42 mouse cellular contexts compared by ENCODE assay signal in the genomic region with DNA sequence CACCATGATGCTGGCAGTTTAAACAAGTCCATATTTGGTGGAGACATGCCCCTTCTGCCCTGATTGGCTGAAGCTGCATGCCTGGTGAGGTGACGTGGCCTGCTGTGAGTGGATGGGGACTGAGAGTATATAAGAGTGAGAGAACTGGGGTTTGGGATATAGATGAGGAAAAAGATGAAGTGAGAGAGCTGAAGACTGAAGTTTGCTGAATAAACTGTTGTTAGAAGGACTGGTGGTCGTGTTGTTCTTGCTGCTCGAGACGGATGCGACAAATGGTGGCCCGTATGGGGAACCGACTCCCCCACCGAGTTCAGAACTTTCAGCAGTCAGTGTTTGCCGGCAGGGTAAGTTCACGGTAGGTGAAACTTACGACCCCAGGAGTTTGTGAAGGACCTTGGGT. TPM values are rescaled to one million over a fixed set of nuclear protein-coding genes. Genes with fewer than 3 reads are reported as not detected.
"Had no signal": no experiment of that assay in that cellular context is flagged by ENCODE, and none has a peak within 500 bp of the region (broad histone marks: within the 10 kb centered on the region; RNA-seq: fewer than 3 reads in every experiment).

No protein-coding gene starts in this region.

RNA-seq across cellular contexts. Expression of a gene that starts 48.6 kb away (rescaled TPM):
- total RNA-seq: heart, postnatal 10 days; heart, postnatal 14 days; heart, postnatal 25 days; heart, postnatal 36 days; heart, postnatal 4 days; hematopoietic stem cell, adult 5-6 weeks; hindbrain, postnatal 0 days; layer of hippocampus, adult 18-20 months; layer of hippocampus, adult 2 months; layer of hippocampus, adult 8-10 months; layer of hippocampus, postnatal 10 days; layer of hippocampus, postnatal 14 days; layer of hippocampus, postnatal 25 days; layer of hippocampus, postnatal 36 days; left cerebral cortex, adult 18-20 months; left cerebral cortex, adult 2 months had no signal
- polyA plus RNA-seq: heart, embryonic 10.5 days; heart, embryonic 11.5 days; heart, embryonic 12.5 days; heart, embryonic 13.5 days; heart, embryonic 14.5 days; heart, embryonic 15.5 days; heart, embryonic 16.5 days; heart, postnatal 0 days; hindbrain, embryonic 10.5 days; hindbrain, embryonic 11.5 days; hindbrain, embryonic 12.5 days; hindbrain, embryonic 13.5 days; hindbrain, embryonic 14.5 days; hindbrain, embryonic 15.5 days; hindbrain, embryonic 16.5 days; hindbrain, postnatal 0 days; inflammation-experienced regulatory T-cells, adult 6 months; intestine, embryonic 14.5 days; intestine, embryonic 15.5 days; intestine, embryonic 16.5 days; intestine, postnatal 0 days; kidney, adult 2 months; kidney, embryonic 14.5 days; kidney, embryonic 15.5 days; kidney, embryonic 16.5 days; kidney, postnatal 0 days; large intestine, adult 2 months had no signal
